Mouse (Mus musculus) c-Kit-negative CD71-positive TER-119-positive erythroid progenitor cells, embryonic 14.5 days (primary cell): Measurements from ENCODE around the gene Rbm5.

Source experiments
- DNase-seq: peaks from one replicate; pipeline ENCODE4 v3.0.0-alpha.2; 2013; ENCODE audit warnings: low read depth, low spot score

Gene Rbm5

DNA sequence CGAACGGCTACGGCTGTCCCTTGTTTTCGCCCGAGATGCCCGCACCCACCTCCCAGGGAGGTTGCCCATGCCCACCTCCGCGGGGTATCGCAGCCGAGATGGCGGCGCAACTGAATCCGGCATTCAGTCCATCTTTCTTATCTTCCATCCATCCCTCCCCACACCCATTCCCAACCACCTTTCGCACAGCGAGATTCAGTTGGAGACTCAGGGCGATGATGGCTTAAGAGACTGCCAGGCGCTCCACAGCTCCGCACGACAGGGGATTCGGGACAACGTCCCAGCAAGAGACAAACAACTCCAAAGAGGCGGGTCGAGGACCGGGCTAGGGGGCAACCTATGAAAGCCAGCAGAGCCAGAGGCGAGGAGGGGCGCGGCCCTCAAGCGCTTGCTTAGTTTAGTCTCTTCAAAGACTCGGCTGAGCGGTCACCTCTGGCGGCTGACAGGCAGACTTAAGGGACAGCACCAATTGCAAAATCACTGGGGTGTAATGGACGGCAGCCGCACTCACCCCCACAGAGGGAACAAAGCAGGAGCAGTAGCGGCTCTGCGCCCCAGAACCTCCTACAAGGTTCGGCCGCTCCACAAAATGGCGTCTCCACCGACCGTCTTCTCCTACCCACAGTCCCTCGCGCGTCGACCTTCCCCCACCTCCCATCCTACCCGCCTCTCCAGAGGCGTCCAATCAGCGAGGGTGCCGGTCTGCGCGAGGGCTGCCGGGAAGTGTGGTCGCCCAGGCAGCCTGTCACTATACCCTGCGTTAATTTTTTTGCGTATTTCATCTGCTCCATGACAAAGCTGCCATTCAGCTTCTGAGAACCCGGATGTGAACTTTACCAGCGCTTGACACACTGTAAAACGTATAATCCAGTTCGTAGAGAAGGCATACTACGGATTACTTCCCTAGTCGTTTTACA, at the start of gene Rbm5:
Gene Rbm5 (minus strand): TSS at position 623 of the 917 bp plus-strand sequence.
- DNase-seq, result peak; percentile 84

GRCm38 (mm10) chr9:107812132-107812531, 41.3 kb upstream of the Rbm5 start:
- DNase-seq, result no peak

DNA sequence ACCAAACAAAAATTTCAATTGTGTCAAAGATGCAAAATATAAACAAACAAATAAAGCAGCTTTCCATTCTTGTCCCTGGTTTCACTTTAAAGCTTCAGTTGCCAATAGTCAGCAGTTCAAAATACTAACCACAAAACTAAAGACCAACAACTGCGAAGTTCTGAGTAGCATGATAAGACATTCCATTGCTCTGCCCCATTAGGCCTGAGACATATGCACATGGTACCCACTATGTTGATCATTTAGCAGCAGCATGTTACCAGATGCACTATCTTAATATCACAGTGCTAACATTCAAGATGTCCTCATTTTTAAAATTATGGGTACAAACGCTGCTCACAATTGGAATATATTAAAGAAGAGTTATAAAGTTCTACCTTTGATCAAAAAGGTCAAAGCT, 40.2 kb upstream of the Rbm5 start:
- DNase-seq, result no peak

DNA sequence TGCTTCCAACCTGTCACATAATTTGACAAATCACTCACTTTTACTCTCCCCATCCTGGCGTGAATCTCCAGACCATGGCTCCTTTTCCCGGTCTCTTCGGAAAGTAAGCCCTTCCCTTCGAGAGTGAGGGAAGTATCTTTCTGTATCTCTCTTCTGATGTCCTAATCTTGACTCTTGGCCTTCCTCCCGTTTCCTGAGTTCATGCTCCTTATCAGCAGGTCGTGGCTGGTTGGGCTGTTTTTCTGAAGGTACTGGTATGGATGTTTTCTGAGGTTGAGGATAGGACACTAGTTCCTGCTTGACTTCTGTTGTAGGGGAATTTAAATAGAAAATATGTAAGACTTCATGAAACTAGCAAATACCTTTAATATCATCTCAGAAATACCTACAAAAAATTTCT, 20.9 kb upstream of the Rbm5 start:
- DNase-seq, result no peak

DNA sequence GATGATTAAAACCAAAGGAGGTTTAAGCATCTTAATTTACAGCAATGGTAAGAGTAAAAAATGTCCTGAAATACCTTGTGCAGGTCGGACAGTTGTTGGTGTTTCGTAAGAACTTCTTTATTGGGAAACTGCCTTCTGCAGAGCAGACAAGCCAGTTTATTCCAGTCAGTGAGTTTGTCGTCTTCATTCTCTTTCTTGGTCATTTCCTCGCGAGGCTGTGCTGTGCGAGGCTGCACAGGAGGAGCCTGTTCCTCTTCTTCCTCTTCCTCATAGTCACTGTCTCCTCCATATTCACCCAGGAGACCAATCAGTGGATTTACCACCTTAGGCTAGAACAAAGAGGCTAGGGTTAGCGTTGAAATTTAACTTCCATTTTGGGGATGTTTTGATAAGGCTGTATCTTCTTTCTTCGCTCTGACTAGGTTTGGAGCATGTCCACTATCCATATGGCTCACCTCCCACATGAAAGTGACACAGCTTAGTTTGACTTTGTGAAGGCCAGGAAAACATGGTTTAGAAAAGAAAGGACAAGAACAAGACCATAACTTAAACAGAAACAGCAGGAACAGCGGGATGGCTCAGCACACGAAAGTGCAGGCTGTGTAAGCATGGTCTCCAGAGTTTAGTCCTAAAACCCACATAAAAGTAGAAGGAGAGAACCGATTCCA, 11.9 kb upstream of the Rbm5 start:
- DNase-seq, result no peak

DNA sequence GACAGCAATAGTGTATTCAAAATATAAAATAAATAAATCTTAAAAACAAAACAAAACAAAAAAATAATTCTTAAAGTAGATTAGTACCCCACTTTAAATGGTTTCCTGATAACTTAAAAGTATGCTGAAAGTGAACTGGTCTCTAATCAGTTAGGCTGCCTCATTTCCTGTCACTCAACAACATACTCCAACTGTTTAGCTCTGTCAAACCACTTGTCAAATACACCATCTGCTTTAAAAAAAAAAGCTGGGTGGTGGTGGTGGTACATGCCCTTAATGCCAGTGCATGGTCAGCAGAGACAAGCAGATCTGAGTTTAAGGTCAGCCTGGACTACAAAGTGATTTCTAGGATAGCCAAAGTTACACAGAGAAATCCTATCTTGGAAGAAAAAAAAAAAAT, 6.0 kb upstream of the Rbm5 start:
- DNase-seq, result no peak

- no peak for DNase-seq
Observed at GRCm38 (mm10) chr9:107774411-107774810, 3.6 kb upstream of the Rbm5 start.

- no peak for DNase-seq
Observed at GRCm38 (mm10) chr9:107771782-107772181, 986 bp upstream of the Rbm5 start.

DNA sequence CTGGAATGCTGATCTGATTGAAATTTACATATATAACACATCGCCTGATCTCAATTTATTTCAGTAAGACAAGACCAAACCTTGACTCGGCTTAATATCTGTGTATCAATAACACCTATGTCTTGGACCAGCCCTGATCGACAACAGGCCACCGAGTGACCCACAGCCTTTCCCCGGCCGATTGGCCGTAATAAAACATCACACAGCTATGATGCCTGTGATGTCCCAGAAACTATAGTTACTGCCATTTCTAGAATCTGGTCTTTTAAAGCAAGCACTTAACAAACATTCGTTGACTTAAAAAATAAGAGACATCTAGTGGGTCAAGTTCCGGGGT, 791 bp downstream of the Rbm5 start:
- DNase-seq, result peak; percentile 30

- peak; percentile 9 for DNase-seq
Observed at GRCm38 (mm10) chr9:107769445-107770000, 1.3 kb downstream of the Rbm5 start.

DNA sequence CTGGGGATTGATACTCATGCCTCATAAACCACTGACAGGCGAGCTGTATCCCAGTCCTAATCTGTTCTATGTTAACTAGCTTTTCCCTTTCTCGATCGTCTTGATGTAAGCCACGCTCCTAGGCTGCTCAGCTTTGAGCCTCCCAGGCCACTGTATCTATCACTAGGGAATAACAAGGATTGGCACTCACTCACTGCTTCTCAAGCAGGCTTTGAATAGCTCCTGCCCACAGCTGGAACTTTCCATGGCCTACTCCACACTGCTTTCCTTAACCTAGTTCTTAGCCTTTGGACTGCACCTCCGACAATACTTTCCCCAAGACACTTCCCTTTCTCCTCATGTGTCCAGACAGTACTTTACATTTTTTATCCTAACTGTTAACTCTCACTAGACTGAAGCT, 1.9 kb downstream of the Rbm5 start:
- DNase-seq, result no peak

DNA sequence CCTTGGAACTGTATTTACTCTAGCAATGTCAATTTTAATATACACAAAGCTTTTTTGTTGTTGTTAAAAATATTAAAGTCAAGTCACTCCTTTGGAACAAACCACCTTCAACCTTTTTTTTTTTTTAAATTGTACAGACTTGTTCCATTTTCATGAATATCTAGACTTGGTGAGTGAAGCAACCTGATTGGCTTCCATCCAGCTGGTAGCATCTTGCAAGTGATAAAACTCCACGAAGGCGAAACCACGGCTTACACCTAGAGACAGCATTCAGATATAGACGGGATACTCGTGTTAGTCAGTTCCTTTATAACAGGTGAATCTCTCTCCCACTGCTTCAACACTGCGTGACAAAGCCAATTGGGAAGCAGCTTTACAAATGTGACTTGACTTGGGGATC, 11.2 kb downstream of the Rbm5 start:
- DNase-seq, result no peak

GRCm38 (mm10) chr9:107750378-107750777, 20.4 kb downstream of the Rbm5 start:
- DNase-seq, result no peak

GRCm38 (mm10) chr9:107748063-107748462, 22.7 kb downstream of the Rbm5 start:
- DNase-seq, result no peak

DNA sequence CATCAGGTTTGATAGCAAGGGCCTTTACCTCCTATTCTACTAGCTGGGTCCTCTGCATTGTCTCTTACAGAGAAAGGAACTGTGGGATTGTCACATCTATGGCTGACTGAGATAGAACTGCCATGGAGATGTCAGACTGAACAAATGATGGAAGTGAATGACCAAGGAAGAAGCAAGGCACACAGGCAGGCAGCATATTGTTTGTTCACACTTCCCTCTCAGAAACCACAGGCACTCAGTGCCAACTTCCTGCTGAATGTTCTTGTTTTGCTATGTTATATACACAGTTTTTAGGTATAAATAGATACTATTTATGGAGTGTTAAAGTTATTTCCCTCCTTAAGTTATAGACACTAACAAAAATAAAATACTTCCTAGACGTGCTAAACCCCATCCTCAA, 23.5 kb downstream of the Rbm5 start:
- DNase-seq, result no peak

GRCm38 (mm10) chr9:107746679-107747078, 24.1 kb downstream of the Rbm5 start:
- DNase-seq, result no peak

GRCm38 (mm10) chr9:107744061-107744460, 26.7 kb downstream of the Rbm5 start:
- no peak for DNase-seq

GRCm38 (mm10) chr9:107738841-107739202, 32.0 kb downstream of the Rbm5 start:
- DNase-seq, result no peak

GRCm38 (mm10) chr9:107738020-107738840, 32.6 kb downstream of the Rbm5 start:
- DNase-seq, result peak; percentile 62

GRCm38 (mm10) chr9:107736185-107736485, 34.7 kb downstream of the Rbm5 start:
- no peak for DNase-seq

- DNase-seq, result no peak
Observed at GRCm38 (mm10) chr9:107735356-107736184, 35.2 kb downstream of the Rbm5 start.
